ENCODE assay signal across 17 mouse cellular contexts in the genomic region with DNA sequence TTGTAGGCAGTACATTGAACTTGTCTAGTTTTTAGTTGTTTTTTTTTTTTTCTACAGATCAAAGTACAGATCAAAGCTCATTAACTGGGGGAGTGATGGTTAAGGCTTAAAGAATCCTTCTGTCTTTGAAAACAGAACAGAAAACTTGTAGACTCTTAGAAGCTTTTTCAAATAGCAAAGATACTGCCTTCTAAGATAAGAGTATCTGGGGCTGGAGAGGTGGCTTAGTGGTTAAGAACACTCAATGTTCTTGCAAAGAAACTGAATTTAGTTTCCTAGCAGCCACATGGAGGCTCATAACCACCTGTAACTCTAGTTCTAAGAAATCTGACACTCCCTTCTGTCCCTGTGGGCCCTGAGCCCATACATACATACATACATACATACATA.
"Had no signal": no experiment of that assay in that cellular context is flagged by ENCODE, and none has a peak within 500 bp of the region (broad histone marks: within the 10 kb centered on the region; RNA-seq: fewer than 3 reads in every experiment).

No protein-coding gene starts in this region.

- ATAC-seq: hindbrain, embryonic 16.5 days; intestine, embryonic 15.5 days; intestine, postnatal 0 days had no signal

- DNase-seq: gastrocnemius, adult 2 months; gastrocnemius, postnatal 10 days; gastrocnemius, postnatal 25 days; heart, adult 18-20 months; heart, postnatal 10 days; heart, postnatal 4 days; kidney, adult 18-20 months; kidney, adult 9 months; kidney, postnatal 14 days; kidney, postnatal 36 days; layer of hippocampus, adult 9-11 months; layer of hippocampus, postnatal 36 days; liver; liver, embryonic 13.5 days had no signal
